Mouse (Mus musculus) MEL (cell line): ENCODE measurements at regions not wholly inside any gene's neighbourhood (a gene's known extent, or its start where the extent isn't known, plus 50 kb on each side); places are given as distances from the start of the nearest gene placed in this dataset.

Source experiments
- GABPA ChIP-seq: IDR thresholded peaks from 2 replicates; pipeline ENCODE4 v1.6.1; 2012; ENCODE audit warnings: low read depth, mild to moderate bottlenecking, inconsistent platforms, low read length, improper control_type of control experiment, moderate library complexity
- MAFK ChIP-seq: IDR thresholded peaks from 2 replicates; pipeline ENCODE4 v1.6.1; 2011; ENCODE audit warnings: low read depth, mild to moderate bottlenecking, low read length, improper control_type of control experiment, borderline replicate concordance
- MEF2A ChIP-seq: IDR thresholded peaks from 2 replicates; pipeline ENCODE4 v1.6.1; 2014; ENCODE audit warnings: low read depth, mild to moderate bottlenecking, inconsistent platforms, low read length, improper control_type of control experiment; ENCODE audit not compliant: poor library complexity, insufficient replicate concordance, severe bottlenecking; ENCODE audit errors: extremely low read depth
- POLR2A ChIP-seq, 2 experiments: IDR thresholded peaks; 2 replicates each; pipeline ENCODE4 v1.6.1; 2011 to 2012; ENCODE audit warnings: low read length in 2 of 2, mild to moderate bottlenecking in 2 of 2, control low read depth in 1 of 2, improper control_type of control experiment in 1 of 2, low read depth in 1 of 2, moderate library complexity in 1 of 2; ENCODE audit not compliant: control insufficient read depth in 1 of 2, insufficient read depth in 1 of 2, poor library complexity in 1 of 2
- TCF12 ChIP-seq: IDR thresholded peaks from 2 replicates; pipeline ENCODE4 v1.6.1; 2014; ENCODE audit warnings: low read depth, mild to moderate bottlenecking, inconsistent platforms, low read length, improper control_type of control experiment, moderate library complexity

GRCm38 (mm10) chr16:90657027-90657426 is 70.2 kb downstream of the Mis18a start:
- TF ChIP-seq MAFK (no peak), TCF12 (no peak), MEF2A (no peak), GABPA (no peak), POLR2A (IDR thresholded peaks at IDR 0.05; ENCODE audit: control insufficient read depth in 1 of 2, insufficient read depth in 1 of 2, low read depth in 1 of 2, low read length in 2 of 2, poor library complexity in 1 of 2) (no peak)
